Mouse (Mus musculus) heart, adult 18-20 months (tissue): ENCODE measurements around the gene Edf1. TPM values are rescaled to one million over a fixed set of nuclear protein-coding genes. Genes with fewer than 3 reads are reported as not detected.

ENCODE experiments used
- DNase-seq, 2 experiments: peaks; one replicate each; pipeline ENCODE4 v3.0.0; 2021 to 2022; ENCODE audit warnings: mixed read lengths in 1 of 2
- total RNA-seq, 2 experiments: library from RNA; stranded (reverse); gene quantifications; 2 replicates each; pipeline ENCODE4 v1.2.3; 2021

The Edf1 gene
- total RNA-seq, 2 experiments from 2014 or later: 223 to 241 TPM

- DNase-seq: no peak
These were observed 2.9 kb downstream of the Edf1 start for GRCm38 (mm10) chr2:25560551-25560950.

- DNase-seq: no peak
These were observed 4.3 kb downstream of the Edf1 start for GRCm38 (mm10) chr2:25561946-25562345.

DNA sequence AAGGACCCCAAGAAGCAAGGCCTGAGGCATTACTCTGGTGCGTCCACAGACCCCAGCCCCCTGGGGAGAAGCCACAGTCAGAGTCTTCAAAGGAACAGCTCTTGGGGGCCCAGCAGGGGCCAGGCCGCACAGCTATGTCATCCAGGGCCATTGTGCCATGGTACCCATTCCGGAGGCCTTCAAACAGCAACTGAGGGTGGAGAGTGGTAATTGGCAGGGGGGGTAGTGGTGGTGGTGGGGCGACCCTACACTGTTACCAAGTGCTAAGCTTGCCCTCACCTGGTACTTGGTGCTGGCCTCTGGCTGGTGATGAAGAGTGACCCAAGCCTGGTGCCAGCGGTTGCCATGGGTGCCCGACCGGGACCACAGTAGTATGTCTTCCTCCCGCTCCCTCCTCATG, 8.1 kb downstream of the Edf1 start:
- DNase-seq: no peak

- no peak for DNase-seq
These were observed 8.9 kb downstream of the Edf1 start for GRCm38 (mm10) chr2:25566558-25566957.

DNA sequence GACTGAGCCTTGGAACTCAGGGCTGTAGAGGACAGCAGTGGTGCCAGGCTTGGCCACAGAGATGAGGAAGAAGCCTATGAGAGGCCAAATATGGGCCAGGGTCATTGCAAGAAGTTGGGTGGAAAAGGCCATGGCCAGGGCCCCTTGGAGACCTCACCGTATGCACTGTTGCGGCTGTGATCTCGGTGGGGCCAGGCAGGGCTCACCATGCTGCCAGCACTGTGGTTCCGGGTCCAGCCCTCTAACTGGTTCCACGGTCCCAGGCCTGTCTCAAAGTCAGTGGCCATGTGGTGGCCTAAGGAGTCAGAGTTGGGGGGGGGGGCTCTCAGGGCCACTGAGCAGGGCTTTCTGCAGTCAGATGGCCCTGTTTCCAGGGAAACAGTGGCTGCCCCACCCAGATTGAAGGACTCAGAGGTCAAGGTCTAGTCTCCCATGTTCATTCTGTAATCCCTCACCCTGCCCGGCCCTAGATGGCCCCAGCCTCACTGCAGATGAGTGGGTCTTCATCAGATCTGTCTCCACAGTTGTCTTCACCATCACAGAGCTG, 10.9 kb downstream of the Edf1 start:
- DNase-seq: no peak

GRCm38 (mm10) chr2:25569323-25569722, 11.7 kb downstream of the Edf1 start:
- no peak for DNase-seq

- DNase-seq: no peak
These were observed 13.6 kb downstream of the Edf1 start for GRCm38 (mm10) chr2:25571221-25571620.

GRCm38 (mm10) chr2:25573068-25573467, 15.4 kb downstream of the Edf1 start:
- no peak for DNase-seq

DNA sequence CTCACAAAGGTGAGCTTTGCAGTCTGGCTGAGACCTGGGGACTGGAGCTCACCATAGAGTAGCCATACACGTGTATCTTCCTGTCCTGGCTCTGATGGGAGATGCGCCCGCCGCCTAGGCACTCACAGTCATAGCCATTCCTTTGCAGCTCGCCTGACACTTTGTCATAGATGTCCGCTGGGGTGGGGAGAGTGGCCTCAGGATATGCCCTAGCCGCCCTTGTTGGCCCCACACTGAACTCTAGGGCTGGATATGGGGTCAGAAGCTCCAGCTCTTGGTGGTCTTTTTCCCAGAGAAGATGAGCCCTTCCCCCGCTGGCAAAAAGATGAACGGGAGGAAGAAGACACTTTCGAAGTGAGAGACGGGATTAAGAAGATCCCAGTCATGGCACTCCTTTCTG, 16.5 kb downstream of the Edf1 start:
- DNase-seq: no peak

GRCm38 (mm10) chr2:25574579-25575431, 17.2 kb downstream of the Edf1 start, which contains the start of the genes Mamdc4 and Phpt1:
Gene Mamdc4 (minus strand): TSS chr2:25574845.
Gene Phpt1 (minus strand): TSS chr2:25575224.
- DNase-seq: peak; percentile 98 to 99

- peak in 1 of 2 experiments; percentile 58 for DNase-seq
These were observed 17.9 kb downstream of the Edf1 start for GRCm38 (mm10) chr2:25575432-25576027.

DNA sequence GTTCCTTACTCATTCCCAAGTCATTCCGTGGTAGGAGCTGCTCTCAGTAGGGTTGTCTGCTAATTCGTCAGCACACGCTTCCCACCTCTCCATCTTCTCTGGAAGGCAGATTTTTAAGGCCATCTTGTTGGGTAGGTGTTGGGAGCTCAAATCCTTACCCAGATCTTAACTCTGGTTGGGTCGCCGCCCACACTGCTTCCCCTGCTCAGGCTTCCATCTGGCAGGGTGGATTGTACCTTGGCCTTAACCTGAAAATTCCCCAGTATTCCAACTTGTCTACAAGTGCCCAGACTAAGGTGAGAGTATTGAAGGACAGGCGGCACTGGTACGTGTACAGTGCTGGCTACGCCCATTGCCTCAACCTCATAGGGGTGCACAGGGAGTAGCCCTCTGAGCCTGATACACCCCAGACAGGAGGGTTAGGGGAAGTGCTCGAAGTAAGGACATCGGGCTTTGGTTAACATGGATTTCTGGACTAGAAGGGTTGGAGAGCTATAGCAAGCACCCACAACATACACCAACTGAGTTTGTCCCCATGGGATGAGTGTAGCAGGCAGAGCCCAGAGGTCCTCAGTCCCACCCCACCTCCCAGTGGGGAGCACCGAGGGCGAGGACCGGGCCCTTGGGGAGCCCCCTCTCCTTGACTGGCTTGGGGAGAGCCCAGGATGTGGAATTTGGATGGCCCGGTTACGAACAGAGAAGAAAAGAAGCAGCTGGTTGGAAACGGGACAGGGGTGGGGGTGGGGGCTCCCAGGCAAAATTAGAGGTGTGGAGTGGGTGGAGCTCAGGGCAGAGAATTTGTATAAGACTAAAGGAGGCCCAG, 18.6 kb downstream of the Edf1 start:
- no peak for DNase-seq

GRCm38 (mm10) chr2:25576965-25577891, 19.6 kb downstream of the Edf1 start:
- DNase-seq: no peak

DNA sequence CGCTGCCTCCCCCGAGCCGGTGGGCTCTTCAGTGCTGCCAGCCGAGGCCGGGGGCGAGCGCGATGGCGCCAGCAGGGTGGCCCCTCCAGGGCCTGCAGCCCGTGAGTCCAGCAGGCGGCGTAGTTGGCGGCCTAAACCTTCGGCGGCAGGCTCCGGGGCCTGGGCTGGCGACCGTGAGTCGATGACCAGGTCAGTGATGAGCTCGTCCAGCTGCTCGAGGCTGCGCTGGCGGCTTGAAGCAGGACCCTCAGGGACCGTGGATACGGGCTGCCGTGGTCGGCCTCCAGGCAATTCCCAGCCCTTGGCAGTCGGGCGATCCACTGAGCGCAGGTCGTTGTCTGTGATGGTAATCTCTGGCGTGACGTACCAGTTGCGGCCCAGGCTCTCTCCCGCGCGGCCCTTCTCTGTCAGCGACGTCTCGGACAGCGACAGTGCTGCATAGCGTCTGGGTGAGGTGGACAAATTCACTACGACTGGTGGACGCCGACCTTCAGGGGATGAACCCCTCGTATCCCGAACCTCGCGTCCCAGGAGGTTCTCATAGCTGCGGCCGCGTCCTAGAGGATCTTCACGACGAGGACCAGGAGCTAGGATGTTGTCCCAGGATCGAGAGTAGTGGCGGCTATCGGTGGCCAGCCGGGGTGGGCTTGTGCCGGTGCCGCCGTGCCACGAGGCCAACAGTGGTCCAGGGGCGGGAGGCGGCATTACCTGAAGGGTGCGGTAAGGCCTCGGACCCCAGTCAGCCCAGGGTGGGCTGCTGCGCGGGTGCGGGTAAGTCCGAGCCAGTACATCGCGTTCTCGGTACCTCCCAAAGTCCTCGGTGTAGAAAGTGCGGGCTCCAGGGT, 20.5 kb downstream of the Edf1 start:
- DNase-seq: no peak

- no peak for DNase-seq
These were observed 21.4 kb downstream of the Edf1 start for GRCm38 (mm10) chr2:25578796-25579736.

DNA sequence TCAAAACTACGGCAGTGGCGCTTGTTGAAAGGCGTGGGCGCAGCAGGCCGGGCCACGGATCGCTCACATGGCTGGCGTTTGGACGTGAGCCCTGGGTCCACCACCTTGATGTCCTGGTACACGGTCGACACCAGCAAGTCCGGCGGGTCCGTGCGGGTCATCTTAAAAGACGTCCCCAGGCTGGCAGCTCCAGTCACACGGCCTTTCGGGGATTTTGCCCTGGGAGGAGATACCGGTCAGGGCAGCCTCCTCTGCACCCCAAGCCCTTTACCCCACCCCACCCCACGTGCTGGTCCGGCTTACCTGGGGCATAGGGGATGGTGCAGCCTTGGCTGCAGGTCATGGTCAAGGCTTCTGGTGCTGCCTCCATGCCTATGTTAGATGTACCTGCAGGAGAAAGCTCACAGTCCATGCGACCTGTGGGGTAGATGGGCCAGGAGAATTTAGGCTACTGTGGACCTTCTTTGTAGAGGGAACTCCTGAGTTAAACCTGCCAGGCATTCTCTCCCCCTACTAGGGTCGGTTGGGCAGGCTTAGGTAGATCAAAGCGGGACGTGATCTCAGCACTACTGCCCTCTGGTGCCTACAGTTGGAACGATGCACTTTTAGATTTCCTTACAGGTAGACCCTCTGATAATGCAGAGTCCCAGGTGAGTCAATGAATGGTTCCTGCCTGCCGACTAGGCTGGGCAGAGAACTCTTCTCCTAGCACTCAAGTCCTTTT, 22.3 kb downstream of the Edf1 start:
- DNase-seq: no peak

GRCm38 (mm10) chr2:25580621-25581101, 23.0 kb downstream of the Edf1 start:
- DNase-seq: no peak

GRCm38 (mm10) chr2:25581294-25581864, 23.7 kb downstream of the Edf1 start, which contains the start of gene Ajm1:
Gene Ajm1 (minus strand): TSS chr2:25581757.
- peak; percentile 62 to 74 for DNase-seq
